Mouse (Mus musculus) c-Kit-positive CD71-positive TER-119-positive erythroid progenitor cells, embryonic 14.5 days (primary cell): ENCODE measurements around the gene Gucy1b2.

Source experiments
- DNase-seq: peaks from one replicate; pipeline ENCODE4 v3.0.0-alpha.2; 2013; ENCODE audit warnings: low spot score

Gucy1b2 gene

GRCm38 (mm10) chr14:62443840-62444430 is 12.2 kb downstream of the Gucy1b2 start:
- no peak for DNase-seq

- no peak for DNase-seq
Measured at GRCm38 (mm10) chr14:62442971-62443370, 13.1 kb downstream of the Gucy1b2 start.

- DNase-seq: no peak
Measured at GRCm38 (mm10) chr14:62440036-62440435, 16.1 kb downstream of the Gucy1b2 start.

GRCm38 (mm10) chr14:62438236-62438635 is 17.9 kb downstream of the Gucy1b2 start:
- DNase-seq: no peak

GRCm38 (mm10) chr14:62437806-62438205 is 18.3 kb downstream of the Gucy1b2 start:
- DNase-seq: no peak

- no peak for DNase-seq
Measured at GRCm38 (mm10) chr14:62425277-62425691, 30.8 kb downstream of the Gucy1b2 start.

GRCm38 (mm10) chr14:62422265-62422664 is 33.8 kb downstream of the Gucy1b2 start:
- DNase-seq: no peak

- DNase-seq: no peak
Measured at GRCm38 (mm10) chr14:62417501-62417900, 38.6 kb downstream of the Gucy1b2 start.

GRCm38 (mm10) chr14:62416742-62417134 is 39.4 kb downstream of the Gucy1b2 start:
- DNase-seq: no peak

GRCm38 (mm10) chr14:62416007-62416741 is 39.9 kb downstream of the Gucy1b2 start:
- no peak for DNase-seq

GRCm38 (mm10) chr14:62395346-62395745 is 60.7 kb downstream of the Gucy1b2 start:
- no peak for DNase-seq

GRCm38 (mm10) chr14:62392754-62393153 is 63.3 kb downstream of the Gucy1b2 start:
- DNase-seq: no peak

GRCm38 (mm10) chr14:62389729-62390536 is 66.2 kb downstream of the Gucy1b2 start:
- no peak for DNase-seq

GRCm38 (mm10) chr14:62389064-62389728 is 66.9 kb downstream of the Gucy1b2 start:
- DNase-seq: no peak

- no peak for DNase-seq
Measured at GRCm38 (mm10) chr14:62383786-62384299, 72.2 kb downstream of the Gucy1b2 start.

GRCm38 (mm10) chr14:62383109-62383508 is 73.0 kb downstream of the Gucy1b2 start:
- DNase-seq: no peak

GRCm38 (mm10) chr14:62380606-62381005 is 75.5 kb downstream of the Gucy1b2 start:
- DNase-seq: no peak

- DNase-seq: no peak
Measured at GRCm38 (mm10) chr14:62379391-62379790, 76.7 kb downstream of the Gucy1b2 start.

- no peak for DNase-seq
Measured at GRCm38 (mm10) chr14:62376115-62376514, 80.0 kb downstream of the Gucy1b2 start.

GRCm38 (mm10) chr14:62375694-62376093 is 80.4 kb downstream of the Gucy1b2 start:
- no peak for DNase-seq

- no peak for DNase-seq
Measured at GRCm38 (mm10) chr14:62374001-62374400, 82.1 kb downstream of the Gucy1b2 start.

- no peak for DNase-seq
Measured at GRCm38 (mm10) chr14:62370819-62371218, 85.3 kb downstream of the Gucy1b2 start.
